Mouse (Mus musculus) heart, embryonic 11.5 days (tissue): ENCODE results near the gene Ccdc86. TPM values are rescaled to one million over a fixed set of nuclear protein-coding genes. Genes with fewer than 3 reads are reported as not detected.

ENCODE experiments used
- ATAC-seq: fragments of 200-750 bp; cut with Nextera tagmentation; replicated peaks from 2 replicates; pipeline ENCODE4 v1.8.0; 2017; ENCODE audit warnings: moderate library complexity; ENCODE audit not compliant: insufficient number of reproducible peaks, low FRiP score, low TSS enrichment
- H3K27ac ChIP-seq: fragments of 300-500 bp; sonication (generic); 2 replicates; pipeline ENCODE4 v1.5.1; 2014; ENCODE audit warnings: mild to moderate bottlenecking, low read depth, low read length
- H3K27me3 ChIP-seq: fragments of 300-500 bp; sonication (generic); 2 replicates; pipeline ENCODE4 v1.6.1; 2014; ENCODE audit warnings: mild to moderate bottlenecking, low read length, mixed read lengths; ENCODE audit not compliant: control insufficient read depth, insufficient read depth
- H3K36me3 ChIP-seq: fragments of 300-500 bp; sonication (generic); 2 replicates; pipeline ENCODE4 v1.6.1; 2014; ENCODE audit warnings: mild to moderate bottlenecking, low read length, moderate library complexity, mixed read lengths; ENCODE audit not compliant: control insufficient read depth, insufficient read depth
- H3K4me1 ChIP-seq: fragments of 300-500 bp; sonication (generic); 2 replicates; pipeline ENCODE4 v1.6.1; 2014; ENCODE audit warnings: low read length; ENCODE audit not compliant: control insufficient read depth, insufficient read depth
- H3K4me2 ChIP-seq: fragments of 300-500 bp; sonication (generic); 2 replicates; pipeline ENCODE4 v1.6.1; 2014; ENCODE audit warnings: mild to moderate bottlenecking, moderate library complexity
- H3K4me3 ChIP-seq: fragments of 300-500 bp; sonication (generic); 2 replicates; pipeline ENCODE4 v1.5.1; 2014; ENCODE audit warnings: low read depth, low read length
- H3K9ac ChIP-seq: fragments of 300-500 bp; sonication (generic); 2 replicates; pipeline ENCODE4 v1.6.1; 2014; ENCODE audit warnings: mild to moderate bottlenecking, low read depth, low read length, moderate library complexity
- H3K9me3 ChIP-seq: fragments of 300-500 bp; sonication (generic); replicated peaks from 2 replicates; pipeline ENCODE4 v1.6.1; 2016; ENCODE audit warnings: low read length; ENCODE audit not compliant: control insufficient read depth
- WGBS: fragments of 180-500 bp; shearing (Covaris S2); extraction: QIAGEN DNeasy Blood & Tissue Kit; methylation state at CpG from one replicate; pipeline ENCODE4 v1.1.7; 2014; ENCODE audit not compliant: insufficient replicate concordance; 5-methylcytosine and 5-hydroxymethylcytosine counted together
- polyA plus RNA-seq: library from polyadenylated mRNA; unstranded; fragments of >200 nt; fragmentation: Nextera tagmentation; extraction: Ambion mirVana; gene quantifications from 2 replicates; pipeline ENCODE4 v1.2.1, GENCODE M21; 2014

Gene Ccdc86
- polyA plus RNA-seq, 1 experiment from 2014 or later: 17.7 TPM

DNA sequence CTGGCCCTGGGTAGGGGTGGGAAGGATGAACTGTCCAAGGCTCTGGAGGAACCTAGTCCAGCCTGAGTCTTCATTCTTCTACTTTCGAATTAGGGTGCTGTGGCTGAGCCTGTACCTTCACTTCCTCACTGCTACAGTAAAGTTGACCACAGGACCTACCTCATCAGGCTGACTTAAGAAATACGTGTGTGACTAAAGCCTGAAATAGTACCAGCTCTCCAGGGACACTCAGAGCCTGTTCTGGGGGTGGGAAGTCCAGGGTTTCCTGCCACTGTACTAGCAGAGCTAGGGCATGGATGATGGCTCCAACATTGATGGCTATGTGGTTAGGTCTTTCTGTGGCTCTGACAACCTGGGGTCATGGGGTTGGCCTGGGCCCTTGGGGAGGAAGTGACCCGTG, 5.1 kb downstream of the Ccdc86 start:
- Histone ChIP-seq H3K4me3 (no peak overlapping the region), H3K27ac (no peak overlapping the region), H3K9me3 (no peaks in the 10 kb centered on the region), H3K9ac (no peak overlapping the region), H3K4me1 (peaks cover 25% of the 10 kb centered on the region), H3K27me3 (no peaks in the 10 kb centered on the region), H3K36me3 (peaks cover 23% of the 10 kb centered on the region), H3K4me2 (no peak overlapping the region)
- ATAC-seq: no peak
- WGBS: 82% methylated on average over 3 of the region's 3 CpGs

- Histone ChIP-seq H3K4me3 (peak overlapping the region; percentile 38), H3K27me3 (no peaks in the 10 kb centered on the region), H3K4me2 (peak overlapping the region; percentile 83), H3K27ac (no peak overlapping the region), H3K36me3 (peaks cover 21% of the 10 kb centered on the region), H3K4me1 (peaks cover 15% of the 10 kb centered on the region; the same call in 1 of the 2 replicates), H3K9me3 (no peaks in the 10 kb centered on the region), H3K9ac (peak overlapping the region; percentile 56)
- WGBS: 5% methylated on average over 40 of the region's 40 CpGs
- ATAC-seq: peak; percentile 57
These were observed 8.1 kb downstream of the Ccdc86 start for GRCm38 (mm10) chr19:10940801-10941457.

DNA sequence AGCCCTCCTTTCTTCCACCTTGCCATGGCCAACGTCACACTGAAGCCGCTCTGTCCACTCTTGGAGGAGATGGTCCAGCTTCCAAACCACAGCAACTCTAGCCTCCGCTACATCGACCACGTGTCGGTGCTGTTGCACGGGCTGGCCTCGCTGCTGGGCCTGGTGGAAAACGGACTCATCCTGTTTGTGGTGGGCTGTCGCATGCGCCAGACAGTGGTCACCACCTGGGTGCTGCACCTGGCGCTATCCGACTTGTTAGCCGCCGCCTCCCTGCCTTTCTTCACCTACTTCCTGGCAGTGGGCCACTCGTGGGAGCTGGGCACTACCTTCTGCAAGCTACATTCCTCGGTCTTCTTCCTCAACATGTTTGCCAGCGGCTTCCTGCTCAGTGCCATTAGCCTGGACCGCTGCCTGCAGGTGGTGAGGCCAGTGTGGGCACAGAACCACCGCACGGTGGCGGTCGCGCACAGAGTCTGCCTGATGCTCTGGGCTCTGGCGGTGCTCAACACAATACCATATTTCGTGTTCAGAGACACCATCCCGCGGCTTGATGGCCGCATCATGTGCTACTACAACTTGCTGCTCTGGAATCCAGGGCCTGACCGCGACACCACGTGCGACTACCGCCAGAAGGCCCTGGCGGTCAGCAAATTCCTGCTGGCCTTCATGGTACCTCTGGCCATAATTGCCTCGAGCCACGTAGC, 8.8 kb downstream of the Ccdc86 start:
- Histone ChIP-seq H3K36me3 (peaks cover 21% of the 10 kb centered on the region), H3K9me3 (no peaks in the 10 kb centered on the region), H3K27ac (no peak overlapping the region), H3K9ac (peak overlapping the region; percentile 56), H3K4me2 (peak overlapping the region; percentile 83), H3K4me3 (peak overlapping the region; percentile 38), H3K4me1 (peaks cover 15% of the 10 kb centered on the region; the same call in 1 of the 2 replicates), H3K27me3 (no peaks in the 10 kb centered on the region)
- WGBS: 19% methylated on average over 37 of the region's 37 CpGs
- peak; percentile 56; the same call in 1 of the 2 replicates for ATAC-seq

- ATAC-seq: no peak
- peaks cover 15% of the 10 kb centered on the region; the same call in 1 of the 2 replicates for H3K4me1 ChIP-seq
- peaks cover 10% of the 10 kb centered on the region; the same call in 1 of the 2 replicates for H3K36me3 ChIP-seq
- no peak overlapping the region for H3K4me3 ChIP-seq
- H3K27ac ChIP-seq: no peak overlapping the region
- WGBS: 14% methylated on average over 3 of the region's 3 CpGs
- H3K4me2 ChIP-seq: no peak overlapping the region
- H3K27me3 ChIP-seq: no peaks in the 10 kb centered on the region
- H3K9ac ChIP-seq: no peak overlapping the region
- H3K9me3 ChIP-seq: no peaks in the 10 kb centered on the region
These were observed 10.3 kb downstream of the Ccdc86 start for GRCm38 (mm10) chr19:10938771-10939170.

DNA sequence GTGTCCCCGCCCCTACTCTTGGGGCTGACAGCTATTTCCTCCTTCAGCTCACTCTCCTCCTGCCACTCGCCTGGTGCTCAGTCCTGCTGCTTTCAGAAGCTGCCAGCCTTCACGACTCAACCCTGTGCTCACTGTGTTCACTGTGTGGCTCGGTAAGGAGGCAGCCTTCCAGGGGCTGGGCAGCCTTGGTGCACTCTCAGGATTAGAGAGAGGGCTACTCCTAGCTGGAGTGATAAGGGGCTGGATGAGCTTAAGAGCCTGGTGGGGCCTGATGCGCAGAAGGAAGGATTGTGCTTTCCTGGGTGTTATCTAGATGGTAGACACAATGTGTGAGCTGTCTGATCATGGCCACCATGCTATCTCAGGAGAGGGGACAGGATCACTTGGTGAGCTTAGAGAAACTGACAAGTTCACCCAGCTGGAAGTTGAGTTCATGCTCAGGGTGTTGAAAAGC, 11.9 kb downstream of the Ccdc86 start, which contains the start of gene Ptgdr2:
Ptgdr2 (plus strand) TSS at position 51 of the 454 bp plus-strand sequence.
- Histone ChIP-seq H3K4me2 (0 out of 2 replicates have a peak within 1 kb of the TSS, but pooled peaks have one; percentile 9), H3K9ac (0 out of 2 replicates have a peak within 1 kb of the TSS, but pooled peaks have one; percentile 44), H3K9me3 (no peaks in the 10 kb centered on the region), H3K27ac (no peak within 1 kb of the TSS), H3K27me3 (no peaks in the 10 kb centered on the region), H3K4me3 (no peak within 1 kb of the TSS), H3K4me1 (peaks cover 15% of the 10 kb centered on the region; the same call in 1 of the 2 replicates), H3K36me3 (no peaks in the 10 kb centered on the region)
- WGBS: 16% methylated on average over 5 of the region's 5 CpGs
- no peak for ATAC-seq

GRCm38 (mm10) chr19:10936077-10936476, 13.0 kb downstream of the Ccdc86 start:
- no peak for ATAC-seq
- Histone ChIP-seq H3K9me3 (no peaks in the 10 kb centered on the region), H3K36me3 (no peaks in the 10 kb centered on the region), H3K4me1 (peaks cover 15% of the 10 kb centered on the region; the same call in 1 of the 2 replicates), H3K27ac (no peak overlapping the region), H3K9ac (no peak overlapping the region), H3K4me2 (no peak overlapping the region), H3K27me3 (no peaks in the 10 kb centered on the region), H3K4me3 (no peak overlapping the region)
- WGBS: 88% methylated on average over 5 of the region's 5 CpGs

- no peaks in the 10 kb centered on the region for H3K27me3 ChIP-seq
- H3K4me2 ChIP-seq: no peak overlapping the region
- H3K27ac ChIP-seq: peak overlapping the region; percentile 62; the same call in 1 of the 2 replicates
- H3K9ac ChIP-seq: no peak overlapping the region
- no peak for ATAC-seq
- no peaks in the 10 kb centered on the region for H3K36me3 ChIP-seq
- no peaks in the 10 kb centered on the region for H3K9me3 ChIP-seq
- H3K4me1 ChIP-seq: peaks cover 5% of the 10 kb centered on the region; the same call in 1 of the 2 replicates
- H3K4me3 ChIP-seq: no peak overlapping the region
- 23% methylated on average over 5 of the region's 5 CpGs for WGBS
These were observed 14.0 kb downstream of the Ccdc86 start for GRCm38 (mm10) chr19:10935029-10935428.

- no peak for ATAC-seq
- no peak overlapping the region for H3K9ac ChIP-seq
- no peak overlapping the region for H3K27ac ChIP-seq
- H3K9me3 ChIP-seq: no peaks in the 10 kb centered on the region
- no peaks in the 10 kb centered on the region for H3K4me1 ChIP-seq
- no peaks in the 10 kb centered on the region for H3K36me3 ChIP-seq
- no peaks in the 10 kb centered on the region for H3K27me3 ChIP-seq
- 53% methylated on average over 2 of the region's 2 CpGs for WGBS
- H3K4me2 ChIP-seq: no peak overlapping the region
- H3K4me3 ChIP-seq: no peak overlapping the region
These were observed 18.4 kb downstream of the Ccdc86 start for GRCm38 (mm10) chr19:10930641-10931040.
